Mouse (Mus musculus): ENCODE measurements around the gene Nrsn2. TPM values are rescaled to one million over a fixed set of nuclear protein-coding genes. Genes with fewer than 3 reads are reported as not detected.

Gene Nrsn2
- polyA plus RNA-seq, 1 experiment from 2014 or later: 0.68 TPM

DNA sequence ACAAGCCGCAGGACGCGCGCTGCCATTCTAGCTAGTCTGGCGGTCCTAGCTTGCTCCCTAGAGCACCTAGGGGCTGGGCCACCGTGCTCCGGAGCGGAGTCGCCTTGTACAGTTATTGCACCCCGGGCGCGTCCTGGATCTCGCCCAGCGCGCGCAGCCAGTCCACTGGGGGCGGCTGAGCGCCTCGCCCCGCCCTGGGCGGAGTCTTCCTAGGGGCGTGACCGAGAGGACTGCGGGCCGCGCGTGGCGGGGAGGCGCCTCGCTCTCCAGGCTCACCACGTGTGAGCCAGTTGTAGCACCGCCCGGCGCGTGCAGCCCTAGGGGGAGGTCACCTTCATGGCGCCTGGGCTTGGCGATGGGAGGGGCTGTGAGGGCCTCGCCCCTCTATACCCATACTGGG, 22.3 kb upstream of the Nrsn2 start:
- Histone ChIP-seq H3K27me3 (ENCODE audit: insufficient read depth, low read length) (no peaks in the 10 kb centered on the region), H3K4me3 (replicated peaks; ENCODE audit: low read depth, low read length) (peak overlapping the region; percentile 90), H3K27ac (peak overlapping the region; percentile 99), H3K9me3 (replicated peaks; ENCODE audit: low read length) (no peaks in the 10 kb centered on the region), H3K4me2 (ENCODE audit: low read length) (peak overlapping the region; percentile 95), H3K9ac (ENCODE audit: low read depth, low read length) (peak overlapping the region; percentile 96), H3K4me1 (replicated peaks; ENCODE audit: insufficient read depth, low read length) (peaks cover 12% of the 10 kb centered on the region; the same call in 1 of the 2 replicates), H3K36me3 (ENCODE audit: insufficient read depth, low read length) (no peaks in the 10 kb centered on the region)
- DNase-seq (ENCODE audit: low spot score) (peak; percentile 98), ATAC-seq (replicated peaks; ENCODE audit: low FRiP score, low read depth) (peak; percentile 84)
- TF ChIP-seq CTCF (IDR thresholded peaks at IDR 0.05; ENCODE audit: low read depth): peak; percentile 24; the same call in 1 of the 2 replicates
- under 1% methylated on average over 38 of the region's 38 CpGs for WGBS

DNA sequence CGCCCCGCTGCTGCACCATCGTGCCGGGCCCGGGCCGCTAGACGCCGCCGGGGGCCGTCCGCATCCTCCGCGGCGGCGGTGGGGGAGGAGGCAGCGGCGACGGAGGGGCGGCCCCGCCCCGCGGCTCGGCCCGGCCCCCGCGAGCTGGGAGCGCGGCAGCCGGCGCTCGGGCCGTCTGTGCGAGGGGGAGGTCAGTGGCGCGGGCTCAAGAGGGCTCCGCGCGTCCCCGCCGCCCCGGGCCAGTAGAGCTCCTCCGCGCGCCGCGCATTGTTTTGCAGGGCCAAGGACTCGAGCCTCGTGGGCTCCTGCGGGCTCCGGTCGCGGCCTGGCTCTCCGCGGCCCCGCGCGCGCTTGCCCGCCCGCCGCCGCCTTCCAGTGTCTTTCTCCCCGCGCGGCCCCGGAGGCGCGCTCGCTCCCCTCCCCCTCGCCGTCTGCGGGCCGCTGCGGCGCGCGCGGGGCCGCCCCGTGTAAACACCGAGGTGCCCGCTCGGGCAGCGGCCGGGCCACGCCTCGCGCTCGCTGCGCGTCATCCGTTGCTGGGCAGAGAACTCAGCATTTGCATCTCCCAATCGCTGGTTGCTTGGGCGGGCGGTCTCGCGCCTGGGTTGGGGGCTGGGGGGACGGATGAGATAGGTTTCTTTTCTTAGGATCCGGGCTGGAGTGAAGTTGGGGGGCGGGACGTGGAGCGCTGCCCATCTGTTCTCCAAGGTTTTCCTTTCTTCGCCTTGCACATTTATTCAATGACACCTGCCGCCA, 21.4 kb upstream of the Nrsn2 start, which contains the start of gene Sox12:
Gene Sox12 (minus strand): TSS at position 384 of the 756 bp plus-strand sequence.
- H3K4me2 ChIP-seq (ENCODE audit: low read length): peak within 1 kb of the TSS; percentile 95
- no peaks in the 10 kb centered on the region for H3K36me3 ChIP-seq (ENCODE audit: insufficient read depth, low read length)
- H3K4me1 ChIP-seq (replicated peaks; ENCODE audit: insufficient read depth, low read length): peaks cover 15% of the 10 kb centered on the region; the same call in 1 of the 2 replicates
- 0% methylated on average over 43 of the region's 104 CpGs for WGBS
- no peaks in the 10 kb centered on the region for H3K27me3 ChIP-seq (ENCODE audit: insufficient read depth, low read length)
- DNase-seq (ENCODE audit: low spot score): peak; percentile 94
- no peaks in the 10 kb centered on the region for H3K9me3 ChIP-seq (replicated peaks; ENCODE audit: low read length)
- TF ChIP-seq CTCF (IDR thresholded peaks at IDR 0.05; ENCODE audit: low read depth): no peak
- peak within 1 kb of the TSS; percentile 99 for H3K27ac ChIP-seq
- peak within 1 kb of the TSS; percentile 90 for H3K4me3 ChIP-seq (replicated peaks; ENCODE audit: low read depth, low read length)
- ATAC-seq (replicated peaks; ENCODE audit: low FRiP score, low read depth): peak; percentile 55
- H3K9ac ChIP-seq (ENCODE audit: low read depth, low read length): peak within 1 kb of the TSS; percentile 96

DNA sequence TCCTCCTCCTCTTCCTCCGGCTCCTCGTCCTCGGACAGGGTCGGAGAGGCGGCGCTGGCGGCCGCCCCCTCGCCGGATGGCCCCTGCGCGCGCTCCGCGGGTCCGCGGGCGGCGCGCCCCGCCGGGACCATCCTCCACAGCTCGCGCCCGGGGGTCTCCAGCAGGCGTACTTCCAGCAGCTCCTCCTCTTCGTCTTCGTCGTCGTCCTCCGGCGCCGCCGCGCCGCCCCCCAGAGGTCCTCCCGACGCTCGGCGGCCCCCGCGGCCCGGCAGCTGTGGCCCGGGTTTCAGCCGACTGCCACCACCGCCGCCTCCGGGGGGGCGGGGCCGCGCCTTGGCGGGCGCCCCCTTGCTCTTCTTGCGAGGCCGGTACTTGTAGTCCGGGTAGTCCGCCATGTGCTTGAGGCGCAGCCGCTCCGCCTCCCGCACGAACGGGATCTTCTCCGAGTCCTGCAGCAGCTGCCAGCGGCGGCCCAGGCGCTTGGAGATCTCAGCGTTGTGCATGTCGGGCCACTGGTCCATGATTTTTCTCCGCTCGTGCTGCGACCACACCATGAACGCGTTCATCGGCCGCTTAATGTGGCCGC, 20.7 kb upstream of the Nrsn2 start:
- ATAC-seq (replicated peaks; ENCODE audit: low FRiP score, low read depth) (0 out of 2 replicates have a peak, but pooled peaks have one; percentile 8), DNase-seq (ENCODE audit: low spot score) (peak; percentile 86)
- Histone ChIP-seq H3K9ac (ENCODE audit: low read depth, low read length) (peak overlapping the region; percentile 96), H3K4me3 (replicated peaks; ENCODE audit: low read depth, low read length) (peak overlapping the region; percentile 90), H3K27me3 (ENCODE audit: insufficient read depth, low read length) (no peaks in the 10 kb centered on the region), H3K9me3 (replicated peaks; ENCODE audit: low read length) (no peaks in the 10 kb centered on the region), H3K27ac (peak overlapping the region; percentile 99), H3K4me1 (replicated peaks; ENCODE audit: insufficient read depth, low read length) (peaks cover 15% of the 10 kb centered on the region; the same call in 1 of the 2 replicates), H3K4me2 (ENCODE audit: low read length) (peak overlapping the region; percentile 95), H3K36me3 (ENCODE audit: insufficient read depth, low read length) (no peaks in the 10 kb centered on the region)
- WGBS: under 1% methylated on average over 72 of the region's 77 CpGs
- peak; percentile 24; the same call in 1 of the 2 replicates for TF ChIP-seq CTCF (IDR thresholded peaks at IDR 0.05; ENCODE audit: low read depth)

DNA sequence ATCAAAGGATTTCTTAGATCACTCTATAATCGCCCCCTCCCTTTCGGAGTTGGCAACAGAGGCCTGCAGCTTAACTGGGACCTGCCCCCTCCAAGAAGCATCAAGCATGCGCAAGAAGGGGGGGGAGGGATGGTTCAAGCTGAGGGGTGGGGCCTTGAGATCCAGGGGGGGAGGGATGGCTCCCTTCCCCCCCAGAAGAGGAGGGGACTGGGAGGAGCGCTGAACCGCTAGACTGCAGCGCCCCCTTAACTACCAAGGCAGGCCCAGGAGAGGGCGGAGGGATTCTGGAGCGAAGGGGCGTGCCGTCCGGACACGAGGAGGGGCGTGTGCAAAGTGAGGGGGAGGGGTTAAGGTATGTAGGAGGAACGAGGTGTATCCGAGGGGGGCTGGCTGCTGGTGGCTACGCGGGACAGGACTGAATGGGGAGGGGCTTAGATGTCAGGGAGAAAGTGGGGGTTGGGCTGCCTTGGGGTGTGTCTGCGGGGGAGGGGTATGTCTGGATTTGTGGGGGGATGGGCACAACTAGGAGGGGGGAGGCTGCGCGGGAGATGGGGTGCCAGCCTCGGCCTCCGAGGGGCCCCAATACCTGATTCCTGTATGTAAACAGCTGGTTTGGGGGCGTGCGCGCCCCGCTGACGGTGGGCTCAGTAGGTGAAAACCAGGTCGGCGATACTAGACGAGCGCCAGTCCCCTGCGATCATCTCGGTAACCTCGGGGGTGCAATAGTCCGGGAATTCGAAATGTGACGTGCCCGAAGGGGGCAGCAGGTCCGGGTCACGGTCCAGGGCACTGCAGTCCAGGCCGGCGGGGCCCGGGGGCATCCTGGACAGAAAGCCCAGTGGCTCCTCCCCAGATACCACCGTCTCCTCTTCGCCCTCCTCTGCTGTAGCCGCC, 19.9 kb upstream of the Nrsn2 start:
- Histone ChIP-seq H3K9ac (ENCODE audit: low read depth, low read length) (peak overlapping the region; percentile 96), H3K4me3 (replicated peaks; ENCODE audit: low read depth, low read length) (peak overlapping the region; percentile 90), H3K4me2 (ENCODE audit: low read length) (peak overlapping the region; percentile 95), H3K36me3 (ENCODE audit: insufficient read depth, low read length) (no peaks in the 10 kb centered on the region), H3K27me3 (ENCODE audit: insufficient read depth, low read length) (no peaks in the 10 kb centered on the region), H3K27ac (peak overlapping the region; percentile 99), H3K4me1 (replicated peaks; ENCODE audit: insufficient read depth, low read length) (peaks cover 15% of the 10 kb centered on the region; the same call in 1 of the 2 replicates), H3K9me3 (replicated peaks; ENCODE audit: low read length) (no peaks in the 10 kb centered on the region)
- TF ChIP-seq CTCF (IDR thresholded peaks at IDR 0.05; ENCODE audit: low read depth): peak; percentile 68
- DNase-seq (ENCODE audit: low spot score): peak; percentile 99
- WGBS: under 1% methylated on average over 41 of the region's 46 CpGs
- peak; percentile 65 for ATAC-seq (replicated peaks; ENCODE audit: low FRiP score, low read depth)

DNA sequence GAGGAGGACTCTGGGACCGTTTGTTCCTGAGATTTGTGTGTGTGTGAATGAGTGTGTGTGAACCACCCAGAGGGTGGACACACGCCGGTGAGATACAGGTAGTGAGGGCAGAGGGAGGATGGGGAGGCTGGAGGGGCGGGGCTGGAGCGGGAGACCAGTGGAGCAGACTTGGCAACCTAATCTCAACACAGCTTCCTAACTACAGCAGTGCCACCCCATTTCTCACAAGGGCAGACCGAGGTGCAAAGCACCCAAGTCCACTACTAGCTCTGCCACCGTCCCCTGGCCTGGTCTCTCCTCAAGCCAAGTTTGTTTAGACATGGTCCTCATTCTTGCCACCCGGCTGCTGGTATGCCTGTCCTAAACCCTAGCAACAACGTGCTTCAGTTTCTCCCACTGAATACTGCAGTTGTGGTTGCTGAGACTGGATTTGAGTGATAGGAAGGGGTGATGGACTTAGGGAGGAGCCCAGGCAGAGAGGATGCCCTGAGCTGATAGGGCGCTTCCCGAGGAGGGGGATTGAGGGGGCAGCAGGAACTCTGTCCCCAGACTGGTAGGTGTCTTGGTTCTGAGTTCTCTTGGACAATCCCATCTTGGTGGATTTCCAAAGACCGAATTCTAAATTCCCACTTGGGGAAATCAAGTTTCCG, 19.0 kb upstream of the Nrsn2 start:
- Histone ChIP-seq H3K27me3 (ENCODE audit: insufficient read depth, low read length) (no peaks in the 10 kb centered on the region), H3K9ac (ENCODE audit: low read depth, low read length) (peak overlapping the region; percentile 96), H3K4me3 (replicated peaks; ENCODE audit: low read depth, low read length) (peak overlapping the region; percentile 90), H3K36me3 (ENCODE audit: insufficient read depth, low read length) (no peaks in the 10 kb centered on the region), H3K4me1 (replicated peaks; ENCODE audit: insufficient read depth, low read length) (peaks cover 15% of the 10 kb centered on the region; the same call in 1 of the 2 replicates), H3K9me3 (replicated peaks; ENCODE audit: low read length) (no peaks in the 10 kb centered on the region), H3K27ac (no peak overlapping the region), H3K4me2 (ENCODE audit: low read length) (peak overlapping the region; percentile 95)
- ATAC-seq (replicated peaks; ENCODE audit: low FRiP score, low read depth) (no peak), DNase-seq (ENCODE audit: low spot score) (peak; percentile 22)
- WGBS: 13% methylated on average over 13 of the region's 13 CpGs
- TF ChIP-seq CTCF (IDR thresholded peaks at IDR 0.05; ENCODE audit: low read depth): no peak
